Mouse (Mus musculus): ENCODE measurements around the gene Zbtb43. TPM values are rescaled to one million over a fixed set of nuclear protein-coding genes. Genes with fewer than 3 reads are reported as not detected.

Zbtb43 gene
- polyA plus RNA-seq, 1 experiment from 2014 or later: 33.0 TPM

- ATAC-seq (ENCODE audit: low FRiP score, low TSS enrichment): no peak; the same call in 1 of the 2 replicates
- 46% methylated on average over 8 of the region's 8 CpGs for WGBS
These were observed 19.0 kb upstream of the Zbtb43 start for GRCm38 (mm10) chr2:33487332-33487731.

GRCm38 (mm10) chr2:33486866-33487265, 18.5 kb upstream of the Zbtb43 start:
- Histone ChIP-seq H3K36me3 (ENCODE audit: control insufficient read depth, insufficient read depth, low read length) (no peaks in the 10 kb centered on the region), H3K9ac (replicated peaks; ENCODE audit: low read length) (no peak overlapping the region; the same call in 1 of the 2 replicates), H3K4me2 (ENCODE audit: low read length) (no peak overlapping the region), H3K9me3 (ENCODE audit: control insufficient read depth, low read length) (no peaks in the 10 kb centered on the region), H3K4me3 (replicated peaks; ENCODE audit: low read depth, low read length) (no peak overlapping the region), H3K4me1 (ENCODE audit: control insufficient read depth, insufficient read depth, low read length) (peaks cover 4% of the 10 kb centered on the region; the same call in 1 of the 2 replicates), H3K27ac (replicated peaks; ENCODE audit: low read depth, low read length) (peak overlapping the region; percentile 49; the same call in 1 of the 2 replicates), H3K27me3 (ENCODE audit: control insufficient read depth, insufficient read depth, low read length) (no peaks in the 10 kb centered on the region)
- ATAC-seq (ENCODE audit: low FRiP score, low TSS enrichment): no peak
- peak; percentile 90 for DNase-seq
- WGBS: 7% methylated on average over 9 of the region's 9 CpGs

More at GRCm38 (mm10) chr2:33487332-33487731, 19.0 kb upstream of the Zbtb43 start:
- no peaks in the 10 kb centered on the region for H3K36me3 ChIP-seq (ENCODE audit: control insufficient read depth, insufficient read depth, low read length)
- peak; percentile 55 for DNase-seq
- H3K4me3 ChIP-seq (replicated peaks; ENCODE audit: low read depth, low read length): no peak overlapping the region
- peaks cover 4% of the 10 kb centered on the region; the same call in 1 of the 2 replicates for H3K4me1 ChIP-seq (ENCODE audit: control insufficient read depth, insufficient read depth, low read length)
- H3K27me3 ChIP-seq (ENCODE audit: control insufficient read depth, insufficient read depth, low read length): no peaks in the 10 kb centered on the region
- H3K4me2 ChIP-seq (ENCODE audit: low read length): no peak overlapping the region
- H3K9ac ChIP-seq (replicated peaks; ENCODE audit: low read length): no peak overlapping the region; the same call in 1 of the 2 replicates
- H3K9me3 ChIP-seq (ENCODE audit: control insufficient read depth, low read length): no peaks in the 10 kb centered on the region
- H3K27ac ChIP-seq (replicated peaks; ENCODE audit: low read depth, low read length): peak overlapping the region; percentile 49

GRCm38 (mm10) chr2:33477961-33478755, 9.8 kb upstream of the Zbtb43 start:
- H3K9me3 ChIP-seq (ENCODE audit: control insufficient read depth, low read length): no peaks in the 10 kb centered on the region
- ATAC-seq (ENCODE audit: low FRiP score, low TSS enrichment): no peak
- no peak overlapping the region for H3K4me2 ChIP-seq (ENCODE audit: low read length)
- no peaks in the 10 kb centered on the region for H3K4me1 ChIP-seq (ENCODE audit: control insufficient read depth, insufficient read depth, low read length)
- H3K27ac ChIP-seq (replicated peaks; ENCODE audit: low read depth, low read length): no peak overlapping the region
- no peaks in the 10 kb centered on the region for H3K27me3 ChIP-seq (ENCODE audit: control insufficient read depth, insufficient read depth, low read length)
- DNase-seq: no peak
- H3K9ac ChIP-seq (replicated peaks; ENCODE audit: low read length): no peak overlapping the region
- no peaks in the 10 kb centered on the region for H3K36me3 ChIP-seq (ENCODE audit: control insufficient read depth, insufficient read depth, low read length)
- 88% methylated on average over 10 of the region's 10 CpGs for WGBS
- no peak overlapping the region for H3K4me3 ChIP-seq (replicated peaks; ENCODE audit: low read depth, low read length)

- H3K9me3 ChIP-seq (ENCODE audit: control insufficient read depth, low read length): no peaks in the 10 kb centered on the region
These were observed 7.6 kb upstream of the Zbtb43 start for GRCm38 (mm10) chr2:33475961-33476360.

GRCm38 (mm10) chr2:33467546-33468465, 553 bp downstream of the Zbtb43 start:
- H3K4me1 ChIP-seq (ENCODE audit: control insufficient read depth, insufficient read depth, low read length): peaks cover 14% of the 10 kb centered on the region
- peak overlapping the region; percentile 86 for H3K4me2 ChIP-seq (ENCODE audit: low read length)
- WGBS: 7% methylated on average over 55 of the region's 57 CpGs
- DNase-seq (no peak), ATAC-seq (ENCODE audit: low FRiP score, low TSS enrichment) (no peak; the same call in 1 of the 2 replicates)
- peak overlapping the region; percentile 94 for H3K4me3 ChIP-seq (replicated peaks; ENCODE audit: low read depth, low read length)
- 0 out of 2 replicates have a peak, but pooled peaks cover 2% of the 10 kb centered on the region for H3K27me3 ChIP-seq (ENCODE audit: control insufficient read depth, insufficient read depth, low read length)
- H3K9ac ChIP-seq (replicated peaks; ENCODE audit: low read length): peak overlapping the region; percentile 88
- H3K9me3 ChIP-seq (ENCODE audit: control insufficient read depth, low read length): no peaks in the 10 kb centered on the region
- H3K36me3 ChIP-seq (ENCODE audit: control insufficient read depth, insufficient read depth, low read length): peaks cover 13% of the 10 kb centered on the region; the same call in 1 of the 2 replicates
- peak overlapping the region; percentile 55; the same call in 1 of the 2 replicates for H3K27ac ChIP-seq (replicated peaks; ENCODE audit: low read depth, low read length)

More at GRCm38 (mm10) chr2:33475961-33476360, 7.6 kb upstream of the Zbtb43 start:
- Histone ChIP-seq H3K9ac (replicated peaks; ENCODE audit: low read length) (no peak overlapping the region), H3K4me1 (ENCODE audit: control insufficient read depth, insufficient read depth, low read length) (no peaks in the 10 kb centered on the region), H3K4me2 (ENCODE audit: low read length) (no peak overlapping the region), H3K27me3 (ENCODE audit: control insufficient read depth, insufficient read depth, low read length) (no peaks in the 10 kb centered on the region), H3K27ac (replicated peaks; ENCODE audit: low read depth, low read length) (no peak overlapping the region), H3K36me3 (ENCODE audit: control insufficient read depth, insufficient read depth, low read length) (no peaks in the 10 kb centered on the region), H3K4me3 (replicated peaks; ENCODE audit: low read depth, low read length) (no peak overlapping the region)
- no peak for ATAC-seq (ENCODE audit: low FRiP score, low TSS enrichment)
- DNase-seq: peak; percentile 76

GRCm38 (mm10) chr2:33465966-33466365, 2.4 kb downstream of the Zbtb43 start:
- Histone ChIP-seq H3K4me1 (ENCODE audit: control insufficient read depth, insufficient read depth, low read length) (peaks cover 14% of the 10 kb centered on the region), H3K9me3 (ENCODE audit: control insufficient read depth, low read length) (no peaks in the 10 kb centered on the region), H3K36me3 (ENCODE audit: control insufficient read depth, insufficient read depth, low read length) (peaks cover 29% of the 10 kb centered on the region), H3K9ac (replicated peaks; ENCODE audit: low read length) (no peak overlapping the region), H3K4me3 (replicated peaks; ENCODE audit: low read depth, low read length) (no peak overlapping the region), H3K4me2 (ENCODE audit: low read length) (no peak overlapping the region), H3K27me3 (ENCODE audit: control insufficient read depth, insufficient read depth, low read length) (0 out of 2 replicates have a peak, but pooled peaks cover 2% of the 10 kb centered on the region), H3K27ac (replicated peaks; ENCODE audit: low read depth, low read length) (no peak overlapping the region)
- DNase-seq (no peak), ATAC-seq (ENCODE audit: low FRiP score, low TSS enrichment) (no peak)
- WGBS: 71% methylated on average over 4 of the region's 4 CpGs

GRCm38 (mm10) chr2:33465215-33465614, 3.1 kb downstream of the Zbtb43 start:
- 21% methylated on average over 5 of the region's 5 CpGs for WGBS
- H3K36me3 ChIP-seq (ENCODE audit: control insufficient read depth, insufficient read depth, low read length): peaks cover 34% of the 10 kb centered on the region
- H3K27me3 ChIP-seq (ENCODE audit: control insufficient read depth, insufficient read depth, low read length): 0 out of 2 replicates have a peak, but pooled peaks cover 2% of the 10 kb centered on the region
- no peak overlapping the region for H3K4me3 ChIP-seq (replicated peaks; ENCODE audit: low read depth, low read length)
- H3K9ac ChIP-seq (replicated peaks; ENCODE audit: low read length): no peak overlapping the region
- H3K9me3 ChIP-seq (ENCODE audit: control insufficient read depth, low read length): no peaks in the 10 kb centered on the region
- DNase-seq: no peak
- no peak for ATAC-seq (ENCODE audit: low FRiP score, low TSS enrichment)
- H3K27ac ChIP-seq (replicated peaks; ENCODE audit: low read depth, low read length): no peak overlapping the region
- H3K4me1 ChIP-seq (ENCODE audit: control insufficient read depth, insufficient read depth, low read length): peaks cover 14% of the 10 kb centered on the region
- no peak overlapping the region for H3K4me2 ChIP-seq (ENCODE audit: low read length)

- Histone ChIP-seq H3K27me3 (ENCODE audit: control insufficient read depth, insufficient read depth, low read length) (no peaks in the 10 kb centered on the region), H3K9me3 (ENCODE audit: control insufficient read depth, low read length) (no peaks in the 10 kb centered on the region), H3K4me3 (replicated peaks; ENCODE audit: low read depth, low read length) (no peak overlapping the region), H3K4me2 (ENCODE audit: low read length) (no peak overlapping the region), H3K4me1 (ENCODE audit: control insufficient read depth, insufficient read depth, low read length) (peaks cover 6% of the 10 kb centered on the region), H3K36me3 (ENCODE audit: control insufficient read depth, insufficient read depth, low read length) (peaks cover 48% of the 10 kb centered on the region), H3K9ac (replicated peaks; ENCODE audit: low read length) (no peak overlapping the region), H3K27ac (replicated peaks; ENCODE audit: low read depth, low read length) (no peak overlapping the region)
- ATAC-seq (ENCODE audit: low FRiP score, low TSS enrichment) (no peak), DNase-seq (no peak)
- WGBS: 91% methylated on average over 7 of the region's 7 CpGs
These were observed 6.3 kb downstream of the Zbtb43 start for GRCm38 (mm10) chr2:33462066-33462465.

Data from midbrain, embryonic 14.5 days (tissue).